Mouse (Mus musculus) heart, postnatal 0 days (tissue): ENCODE results near the gene Pkd1l1.

ENCODE experiments used
- CTCF ChIP-seq: IDR thresholded peaks from 2 replicates; pipeline ENCODE4 v1.5.1; 2016; ENCODE audit warnings: antibody characterized with exemption, control low read depth, low read depth
- EP300 ChIP-seq: IDR thresholded peaks from 2 replicates; pipeline ENCODE4 v1.6.1; 2016; ENCODE audit warnings: antibody characterized with exemption, low read depth

GRCm38 (mm10) chr11:8968094-8968493, 5.0 kb downstream of the Pkd1l1 start:
- TF ChIP-seq CTCF (no peak), EP300 (no peak)
